Mouse (Mus musculus) lung, postnatal 0 days (tissue): ENCODE measurements at regions not wholly inside any gene's neighbourhood (a gene's known extent, or its start where the extent isn't known, plus 50 kb on each side); places are given as distances from the start of the nearest gene placed in this dataset.

ENCODE experiments used
- CTCF ChIP-seq: IDR thresholded peaks from 2 replicates; pipeline ENCODE4 v1.5.1; 2016; ENCODE audit warnings: antibody characterized with exemption, mild to moderate bottlenecking
- EP300 ChIP-seq: IDR thresholded peaks from 2 replicates; pipeline ENCODE4 v1.6.1; 2016; ENCODE audit warnings: antibody characterized with exemption, mild to moderate bottlenecking, control low read depth

DNA sequence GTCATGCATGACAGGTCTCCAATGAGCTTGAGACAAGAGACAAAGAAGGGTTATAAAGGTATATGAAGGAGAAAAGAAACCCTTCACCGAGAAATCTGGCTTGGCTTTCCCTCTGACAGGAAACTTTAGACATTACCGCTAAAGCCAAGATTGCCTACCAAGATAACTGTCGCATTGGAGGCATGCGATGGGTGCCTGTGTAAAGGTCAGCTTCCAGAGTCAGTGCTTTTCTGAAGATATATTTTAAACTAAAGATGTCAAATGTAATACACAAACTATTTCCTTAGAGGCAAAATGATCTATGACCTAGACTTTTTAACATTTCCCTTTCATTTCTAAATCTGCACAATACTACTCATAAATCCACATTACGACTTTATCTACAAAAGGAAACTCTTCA, 135.6 kb downstream of the Akr1d1 start:
- TF ChIP-seq CTCF (no peak), EP300 (no peak)
